Mouse (Mus musculus) CH12.LX (cell line): ENCODE data around the gene Zfp128.

Experiments used
- CTCF ChIP-seq, 2 experiments: IDR thresholded peaks in 1 of 2; conservative IDR thresholded peaks in 1 of 2; 2 replicates each; pipeline ENCODE4 v1.5.1; 2011 to 2012; ENCODE audit warnings: low read depth in 2 of 2, low read length in 2 of 2, improper control_type of control experiment in 1 of 2, inconsistent platforms in 1 of 2, mild to moderate bottlenecking in 1 of 2, moderate library complexity in 1 of 2
- POLR2A ChIP-seq: IDR thresholded peaks from 2 replicates; pipeline ENCODE4 v1.6.1; 2011; ENCODE audit warnings: low read depth, mild to moderate bottlenecking, improper control_type of control experiment, low read length
- RAD21 ChIP-seq: IDR thresholded peaks from 2 replicates; pipeline ENCODE4 v1.6.1; 2011; ENCODE audit warnings: low read depth, mild to moderate bottlenecking, low read length, improper control_type of control experiment, moderate library complexity
- TCF12 ChIP-seq: IDR thresholded peaks from 2 replicates; pipeline ENCODE4 v1.6.1; 2014; ENCODE audit warnings: low read depth, mild to moderate bottlenecking, inconsistent platforms, low read length, improper control_type of control experiment

DNA sequence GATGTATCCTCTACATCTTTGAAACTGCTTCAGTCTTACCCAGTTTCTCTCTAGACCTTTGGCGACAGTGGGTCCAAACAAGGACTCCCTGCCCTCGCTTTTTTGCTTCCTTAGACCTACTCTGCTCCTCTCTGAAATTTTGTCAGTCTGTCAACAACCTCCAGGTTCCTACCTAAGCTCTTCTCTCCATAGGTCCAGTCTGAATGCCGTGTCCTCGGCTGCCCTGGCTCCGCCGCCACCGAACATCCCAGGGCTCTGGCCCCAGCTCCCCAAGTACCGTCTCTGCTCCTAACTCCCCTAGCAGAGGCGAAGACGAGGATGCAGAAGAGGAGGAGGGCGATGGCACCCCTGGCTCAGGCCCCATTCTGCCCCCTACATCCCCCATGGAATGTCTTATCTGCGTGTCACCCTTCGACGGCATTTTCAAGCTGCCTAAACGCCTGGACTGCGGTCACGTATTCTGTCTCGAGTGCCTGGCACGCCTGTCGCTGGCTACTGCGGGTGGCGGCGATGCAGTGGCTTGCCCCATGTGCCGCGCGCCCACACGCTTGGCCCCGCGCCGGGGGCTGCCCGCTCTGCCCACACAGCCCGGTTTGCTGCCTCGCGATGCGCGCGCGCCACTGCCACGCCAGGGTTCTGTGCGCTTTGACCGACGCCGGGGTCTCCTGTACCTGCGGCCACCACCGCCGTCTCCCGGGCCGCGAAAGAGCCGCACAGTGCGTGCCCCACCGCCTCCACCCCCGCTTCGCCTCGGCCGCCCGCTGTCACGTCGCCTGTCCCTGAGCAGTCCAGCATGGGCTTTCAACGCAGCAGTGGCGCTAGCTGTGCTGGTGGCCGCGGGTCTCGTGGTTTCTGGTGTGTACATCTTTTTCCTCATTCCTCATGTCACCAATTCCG, 47.0 kb downstream of the Zfp128 start:
- TF ChIP-seq RAD21, result no peak
- TF ChIP-seq POLR2A, result no peak; the same call in 1 of the 2 replicates
- no peak for TF ChIP-seq TCF12
- TF ChIP-seq CTCF (conservative IDR thresholded peaks at IDR 0.05 in 1 of 2, IDR thresholded peaks at IDR 0.05 in 1 of 2; ENCODE audit: low read depth in 2 of 2, low read length in 2 of 2), result no peak
